Comparison of ENCODE assay signal across 8 mouse cellular contexts in the genomic region with DNA sequence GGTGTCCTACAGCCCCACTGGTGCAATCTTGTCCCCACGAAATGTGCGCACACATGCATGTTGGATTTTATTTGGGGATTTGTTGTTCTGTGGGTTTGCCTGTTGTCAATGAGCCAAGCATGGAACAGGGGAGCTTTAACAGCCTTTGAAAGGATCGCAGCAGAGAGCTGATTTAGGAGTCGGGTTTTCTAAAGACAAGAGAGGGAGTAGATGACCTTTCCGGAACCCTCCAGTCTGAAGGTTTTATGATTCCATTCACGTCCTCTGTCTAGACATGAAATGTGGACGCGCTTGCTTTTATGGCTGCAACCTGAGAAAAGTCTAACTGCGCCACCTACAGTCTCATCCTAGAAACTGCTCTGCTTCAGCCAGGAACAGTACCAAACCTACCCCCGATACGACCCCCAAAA. TPM values are rescaled to one million over a fixed set of nuclear protein-coding genes. Genes with fewer than 3 reads are reported as not detected.
DNase-seq lines count a peak whose midpoint lies in the region; ATAC-seq and TF ChIP-seq lines count a peak whose summit lies in the region.
"Had no signal": no experiment of that assay in that cellular context is flagged by ENCODE, and none has a peak within 500 bp of the region (broad histone marks: within the 10 kb centered on the region; RNA-seq: fewer than 3 reads in every experiment).

No protein-coding gene starts in this region.

- no peaks in the 10 kb centered on the region for H3K4me1 ChIP-seq in MEL (ENCODE audit: control insufficient read depth in 1 of 2, insufficient read depth in 2 of 2, low read length in 2 of 2)
- H3K4me1 ChIP-seq in bone marrow, adult 2 months (ENCODE audit: control insufficient read depth, insufficient read depth, low read length) = no peaks in the 10 kb centered on the region
- peaks cover 15% of the 10 kb centered on the region for H3K4me1 ChIP-seq in forebrain, embryonic 10.5 days
- H3K4me1 ChIP-seq in hindbrain, embryonic 12.5 days = peaks cover 10% of the 10 kb centered on the region; the same call in 1 of the 2 replicates
- H3K4me1 ChIP-seq: liver, embryonic 13.5 days had no signal

- no peak for TF ChIP-seq EP300 in MEL (IDR thresholded peaks at IDR 0.05; ENCODE audit: low read depth in 1 of 2, low read length in 2 of 2)

- no peak overlapping the region for H3K4me3 ChIP-seq in MEL (ENCODE audit: control insufficient read depth in 1 of 2, insufficient read depth in 1 of 2, low read depth in 2 of 2, low read length in 2 of 2)
- no peak overlapping the region for H3K4me3 ChIP-seq in bone marrow, adult 2 months (replicated peaks; ENCODE audit: control insufficient read depth, low read depth, low read length)
- H3K4me3 ChIP-seq in forebrain, embryonic 10.5 days = no peak overlapping the region
- no peak overlapping the region for H3K4me3 ChIP-seq in hindbrain, embryonic 12.5 days
- H3K4me3 ChIP-seq: liver, embryonic 13.5 days had no signal

- no peak overlapping the region for H3K27ac ChIP-seq in MEL (ENCODE audit: control insufficient read depth, low read depth, low read length)
- H3K27ac ChIP-seq in bone marrow, adult 2 months (ENCODE audit: control insufficient read depth, insufficient read depth, low read depth, low read length, poor library complexity) = no peak overlapping the region
- H3K27ac ChIP-seq in forebrain, embryonic 10.5 days = peak overlapping the region; percentile 69
- H3K27ac ChIP-seq in hindbrain, embryonic 12.5 days = peak overlapping the region; percentile 77
- H3K27ac ChIP-seq: liver, embryonic 13.5 days had no signal

- no peaks in the 10 kb centered on the region for H3K27me3 ChIP-seq in MEL (ENCODE audit: control insufficient read depth in 1 of 2, insufficient read depth in 2 of 2, low read length in 2 of 2)
- H3K27me3 ChIP-seq in forebrain, embryonic 10.5 days (ENCODE audit: poor library complexity, severe bottlenecking) = peaks cover 14% of the 10 kb centered on the region; the same call in 1 of the 2 replicates
- H3K27me3 ChIP-seq in hindbrain, embryonic 12.5 days = no peaks in the 10 kb centered on the region
- H3K27me3 ChIP-seq: liver, embryonic 13.5 days had no signal

- no peaks in the 10 kb centered on the region; a peak in 1 of 4 replicates for H3K36me3 ChIP-seq in MEL (ENCODE audit: control insufficient read depth in 1 of 2, insufficient read depth in 2 of 2, low read length in 2 of 2)
- no peaks in the 10 kb centered on the region for H3K36me3 ChIP-seq in forebrain, embryonic 10.5 days (replicated peaks)
- H3K36me3 ChIP-seq in hindbrain, embryonic 12.5 days = no peaks in the 10 kb centered on the region
- H3K36me3 ChIP-seq: liver, embryonic 13.5 days had no signal

- no peak for DNase-seq in MEL (ENCODE audit: low read depth, low spot score)
- DNase-seq in forebrain, embryonic 10.5 days (ENCODE audit: extremely low spot score, low spot score) = peak; percentile 53
- peak; percentile 36 to 66 for DNase-seq in layer of hippocampus, adult 8-10 months (ENCODE audit: low spot score in 2 of 2)
- DNase-seq in lung, postnatal 14 days = peak; percentile 55
- peak; percentile 76 to 77 for DNase-seq in right cerebral cortex, adult 2 months (ENCODE audit: low spot score in 2 of 2)
- DNase-seq: liver, embryonic 13.5 days had no signal

- peak overlapping the region; percentile 32 for H3K4me2 ChIP-seq in hindbrain, embryonic 12.5 days (replicated peaks)
- H3K4me2 ChIP-seq: liver, embryonic 13.5 days had no signal

- no peaks in the 10 kb centered on the region for H3K79me2 ChIP-seq in MEL (ENCODE audit: control insufficient read depth, insufficient read depth, low read length, poor library complexity)

- no peak overlapping the region for H3K9ac ChIP-seq in MEL (ENCODE audit: control insufficient read depth, low read depth, low read length, poor library complexity, severe bottlenecking)
- H3K9ac ChIP-seq in hindbrain, embryonic 12.5 days = no peak overlapping the region
- H3K9ac ChIP-seq: liver, embryonic 13.5 days had no signal

- no peak for TF ChIP-seq POLR2A in MEL (IDR thresholded peaks at IDR 0.05; ENCODE audit: control insufficient read depth in 1 of 2, insufficient read depth in 1 of 2, low read depth in 1 of 2, low read length in 2 of 2, poor library complexity in 1 of 2)
- TF ChIP-seq POLR2A in bone marrow, adult 2 months (IDR thresholded peaks at IDR 0.05; ENCODE audit: borderline replicate concordance, control insufficient read depth, low read depth, low read length) = no peak

- ATAC-seq in hindbrain, embryonic 12.5 days (ENCODE audit: low FRiP score) = peak; percentile 88

- TF ChIP-seq RAD21 in MEL (IDR thresholded peaks at IDR 0.05; ENCODE audit: low read depth, low read length) = peak; percentile 31

- H3K9me3 ChIP-seq in MEL (replicated peaks; ENCODE audit: insufficient read depth, low read length) = no peaks in the 10 kb centered on the region
- H3K9me3 ChIP-seq in forebrain, embryonic 10.5 days = no peaks in the 10 kb centered on the region
- no peaks in the 10 kb centered on the region for H3K9me3 ChIP-seq in hindbrain, embryonic 12.5 days (replicated peaks)
- H3K9me3 ChIP-seq: liver, embryonic 13.5 days had no signal

- 18% methylated on average over 11 of the region's 11 CpGs for whole genome bisulfite sequencing in bone marrow, adult 2 months
- 40% methylated on average over 11 of the region's 11 CpGs for WGBS in forebrain, embryonic 10.5 days
- 23% methylated on average over 11 of the region's 11 CpGs for WGBS in hindbrain, embryonic 12.5 days

- peak; percentile 22 to 35 (median 32) for TF ChIP-seq CTCF in MEL (IDR thresholded peaks at IDR 0.05 in 2 of 3, conservative IDR thresholded peaks at IDR 0.05 in 1 of 3; ENCODE audit: control insufficient read depth in 1 of 3, insufficient read depth in 1 of 3, low read depth in 2 of 3, low read length in 3 of 3, poor library complexity in 1 of 3, severe bottlenecking in 1 of 3)
- peak; percentile 39; the same call in 1 of the 2 replicates for TF ChIP-seq CTCF in bone marrow, adult 2 months (IDR thresholded peaks at IDR 0.05; ENCODE audit: control insufficient read depth, insufficient read depth, low read length)

TF ChIP-seq in MEL, 35 proteins besides CTCF, POLR2A, EP300 and RAD21:
- TF ChIP-seq SMC3 (IDR thresholded peaks at IDR 0.05; ENCODE audit: low read depth, low read length) (peak; percentile 26), MXI1 (IDR thresholded peaks at IDR 0.05; ENCODE audit: low read depth, low read length) (no peak)

RNA-seq across cellular contexts. Expression of a gene that starts 23.5 kb away (rescaled TPM):
- total RNA-seq in MEL (2012; rRNA removed) = 17.9 and 19.9 TPM in 2 replicates
- polyA plus RNA-seq in MEL (2012; ENCODE audit: insufficient read depth in 1 of 2, insufficient read length in 2 of 2, low read depth in 1 of 2, low replicate concordance in 2 of 2, missing spikeins in 1 of 2) = 10 to 100 TPM in 1 of 2 experiments, not detected in 1; 24.2 TPM
- 4.2 and 6.5 TPM in 2 replicates for polyA plus RNA-seq in bone marrow, adult 2 months (2011; ENCODE audit: insufficient read depth, insufficient read length, low replicate concordance, missing spikeins)
- polyA plus RNA-seq in forebrain, embryonic 10.5 days (2016; fragmentation: Nextera tagmentation; extraction: Ambion mirVana) = 68.8 and 70.8 TPM in 2 replicates
- 67.4 and 71.9 TPM in 2 replicates for polyA plus RNA-seq in hindbrain, embryonic 12.5 days (2016; fragmentation: Nextera tagmentation; extraction: Ambion mirVana)
- 10 to 100 TPM; 56.0 to 63.5 (median 59.6) TPM for total RNA-seq in layer of hippocampus, adult 8-10 months (2022)

Comparison
In these comparisons a context has a peak if more than half of its experiments do, and no peak if none do; other contexts are left out.
1. H3K27ac ChIP-seq: peak in forebrain, embryonic 10.5 days (single experiment) and hindbrain, embryonic 12.5 days (single experiment); none in MEL (single experiment) and bone marrow, adult 2 months (single experiment).